Mouse (Mus musculus) forebrain, embryonic 11.5 days (tissue): ENCODE measurements around the gene Htt. TPM values are rescaled to one million over a fixed set of nuclear protein-coding genes. Genes with fewer than 3 reads are reported as not detected.

Experiments used
- ATAC-seq: fragments of 200-750 bp; cut with Nextera tagmentation; replicated peaks from 2 replicates; pipeline ENCODE4 v1.8.0; 2017; ENCODE audit warnings: moderate TSS enrichment; ENCODE audit not compliant: low FRiP score
- DNase-seq: peaks from one replicate; pipeline ENCODE4 v3.0.0-alpha.2; 2017; ENCODE audit warnings: low spot score
- H3K27ac ChIP-seq: fragments of 300-500 bp; sonication (generic); 2 replicates; pipeline ENCODE4 v1.5.1; 2014; ENCODE audit warnings: low read depth, low read length
- H3K27me3 ChIP-seq: fragments of 300-500 bp; sonication (generic); 2 replicates; pipeline ENCODE4 v1.6.1; 2014; ENCODE audit warnings: mild to moderate bottlenecking, low read length, mixed read lengths; ENCODE audit not compliant: control insufficient read depth, insufficient read depth
- H3K36me3 ChIP-seq: fragments of 300-500 bp; sonication (generic); 2 replicates; pipeline ENCODE4 v1.6.1; 2014; ENCODE audit warnings: mild to moderate bottlenecking, low read length, moderate library complexity, mixed read lengths; ENCODE audit not compliant: control insufficient read depth, insufficient read depth
- H3K4me1 ChIP-seq: fragments of 300-500 bp; sonication (generic); replicated peaks from 2 replicates; pipeline ENCODE4 v1.6.1; 2014; ENCODE audit warnings: low read length, mixed read lengths; ENCODE audit not compliant: control insufficient read depth, insufficient read depth
- H3K4me2 ChIP-seq: fragments of 300-500 bp; sonication (generic); 2 replicates; pipeline ENCODE4 v1.6.1; 2014; ENCODE audit warnings: low read depth, mild to moderate bottlenecking, low read length, moderate library complexity, mixed read lengths; ENCODE audit not compliant: severe bottlenecking
- H3K4me3 ChIP-seq: fragments of 300-500 bp; sonication (generic); 2 replicates; pipeline ENCODE4 v1.5.1; 2014; ENCODE audit warnings: low read depth, low read length
- H3K9ac ChIP-seq: fragments of 300-500 bp; sonication (generic); 2 replicates; pipeline ENCODE4 v1.6.1; 2014; ENCODE audit warnings: low read length
- H3K9me3 ChIP-seq: fragments of 300-500 bp; sonication (generic); 2 replicates; pipeline ENCODE4 v1.6.1; 2016; ENCODE audit warnings: low read length, mixed read lengths; ENCODE audit not compliant: control insufficient read depth
- WGBS: fragments of 180-500 bp; shearing (Covaris S2); extraction: QIAGEN DNeasy Blood & Tissue Kit; methylation state at CpG from one replicate; pipeline ENCODE4 v1.1.7; 2014; 5-methylcytosine and 5-hydroxymethylcytosine counted together
- polyA plus RNA-seq: library from polyadenylated mRNA; unstranded; fragments of >200 nt; fragmentation: Nextera tagmentation; extraction: Ambion mirVana; gene quantifications from 2 replicates; pipeline ENCODE4 v1.2.1, GENCODE M21; 2014

Gene Htt
- polyA plus RNA-seq, 1 experiment from 2014 or later: 22.4 TPM

DNA sequence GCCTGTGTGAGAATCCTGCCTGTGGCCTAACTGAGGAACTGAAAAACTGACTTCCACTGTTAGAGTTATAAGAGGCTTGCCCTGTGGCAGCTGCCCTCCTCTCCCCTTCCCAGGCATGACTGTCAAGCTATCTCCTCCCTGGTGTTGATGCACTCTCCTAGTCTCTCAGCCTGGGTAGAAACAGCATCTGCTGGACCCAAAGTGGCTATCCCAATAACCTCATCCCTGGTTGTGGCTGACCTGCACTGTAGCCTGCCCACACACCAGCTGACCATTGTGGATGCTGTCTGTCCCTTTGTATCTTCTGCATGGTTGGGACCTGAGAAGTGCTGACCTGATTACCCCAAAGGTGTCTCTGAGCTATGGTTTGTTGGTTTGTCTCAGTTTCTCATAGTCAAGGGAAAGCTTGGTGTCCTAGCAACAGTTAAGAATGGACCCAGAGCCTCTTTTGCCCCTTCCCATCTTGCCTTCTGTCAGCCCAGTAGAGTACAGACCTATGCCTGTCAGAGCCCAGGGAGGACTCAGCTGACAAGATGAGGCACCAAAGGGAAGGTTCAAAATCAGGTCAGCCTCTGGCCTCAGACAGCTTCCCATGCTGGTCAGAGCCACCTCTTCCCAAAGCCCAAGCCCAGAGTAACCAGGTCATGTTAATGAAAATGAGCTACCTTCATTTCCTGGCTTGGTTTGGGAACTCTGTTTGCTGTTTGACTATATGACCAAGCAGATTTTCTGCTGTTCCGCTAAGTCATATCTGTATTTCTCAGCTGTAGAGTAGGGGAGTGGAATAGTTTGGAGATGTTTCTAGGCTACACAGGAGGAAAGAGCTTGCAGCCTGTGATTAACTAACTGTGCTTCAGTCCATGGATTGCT is 148.3 kb downstream of the Htt start:
- H3K27ac ChIP-seq: no peak overlapping the region
- no peaks in the 10 kb centered on the region for H3K27me3 ChIP-seq
- H3K4me2 ChIP-seq: no peak overlapping the region
- H3K36me3 ChIP-seq: no peaks in the 10 kb centered on the region; the same call in 1 of the 2 replicates
- WGBS: 94% methylated on average over 1 of the region's 1 CpGs
- H3K9me3 ChIP-seq: no peaks in the 10 kb centered on the region
- ATAC-seq (no peak), DNase-seq (no peak)
- H3K9ac ChIP-seq: no peak overlapping the region
- H3K4me3 ChIP-seq: no peak overlapping the region
- 0 out of 2 replicates have a peak, but pooled peaks cover 3% of the 10 kb centered on the region for H3K4me1 ChIP-seq

DNA sequence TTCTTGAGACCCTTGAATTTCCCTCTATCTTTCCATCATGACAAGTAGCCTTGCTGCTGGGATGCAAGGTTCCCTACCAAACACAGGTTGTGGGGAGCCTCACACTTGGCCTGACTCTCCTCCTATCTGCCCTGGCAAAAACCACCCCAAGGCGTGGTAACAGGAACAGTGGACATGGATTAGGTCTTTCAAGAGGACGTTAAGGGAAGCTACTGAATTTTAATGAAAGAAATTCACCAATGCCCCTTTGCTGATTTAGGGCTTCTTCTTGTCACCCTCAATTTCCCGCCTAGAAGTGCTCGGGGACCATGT is 148.9 kb downstream of the Htt start:
- no peak overlapping the region for H3K9ac ChIP-seq
- H3K9me3 ChIP-seq: no peaks in the 10 kb centered on the region
- no peaks in the 10 kb centered on the region for H3K27me3 ChIP-seq
- ATAC-seq (no peak), DNase-seq (no peak)
- H3K4me1 ChIP-seq: 0 out of 2 replicates have a peak, but pooled peaks cover 3% of the 10 kb centered on the region
- H3K4me2 ChIP-seq: no peak overlapping the region
- no peak overlapping the region for H3K27ac ChIP-seq
- WGBS: 79% methylated on average over 4 of the region's 4 CpGs
- H3K4me3 ChIP-seq: no peak overlapping the region
- no peaks in the 10 kb centered on the region; the same call in 1 of the 2 replicates for H3K36me3 ChIP-seq

- no peaks in the 10 kb centered on the region for H3K36me3 ChIP-seq
- no peak overlapping the region for H3K9ac ChIP-seq
- H3K4me2 ChIP-seq: no peak overlapping the region
- WGBS: 16% methylated on average over 1 of the region's 1 CpGs
- H3K4me1 ChIP-seq: 0 out of 2 replicates have a peak, but pooled peaks cover 4% of the 10 kb centered on the region
- H3K27me3 ChIP-seq: no peaks in the 10 kb centered on the region
- H3K9me3 ChIP-seq: no peaks in the 10 kb centered on the region
- peak; percentile 39; the same call in 1 of the 2 replicates for ATAC-seq
- H3K27ac ChIP-seq: no peak overlapping the region
- no peak overlapping the region for H3K4me3 ChIP-seq
- peak; percentile 75 for DNase-seq
These were observed 154.3 kb downstream of the Htt start for GRCm38 (mm10) chr5:34915801-34916200.

GRCm38 (mm10) chr5:34917234-34917655 is 155.7 kb downstream of the Htt start:
- DNase-seq: no peak
- no peak for ATAC-seq

DNA sequence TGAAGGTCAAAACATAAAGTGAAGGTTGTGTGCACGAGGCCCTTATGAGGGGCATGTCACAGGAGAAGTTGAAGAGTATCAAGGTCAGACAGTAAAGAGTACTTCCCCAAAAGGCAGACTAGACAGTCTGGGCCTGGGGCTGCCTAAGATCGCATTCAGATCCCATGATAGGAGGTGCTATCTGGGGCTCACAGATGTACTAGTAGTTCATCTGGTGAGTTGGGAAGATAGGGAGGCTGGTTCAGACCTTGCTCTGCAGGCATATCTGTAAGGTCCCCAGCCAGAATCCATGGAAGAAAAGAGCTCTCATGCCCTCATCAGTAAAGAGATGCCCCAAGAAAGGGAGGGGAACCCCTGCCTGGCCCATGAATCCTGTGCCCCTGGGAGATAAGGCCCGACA is 157.2 kb downstream of the Htt start:
- Histone ChIP-seq H3K36me3 (no peaks in the 10 kb centered on the region), H3K4me3 (no peak overlapping the region), H3K27ac (no peak overlapping the region), H3K9me3 (no peaks in the 10 kb centered on the region), H3K4me1 (0 out of 2 replicates have a peak, but pooled peaks cover 4% of the 10 kb centered on the region), H3K27me3 (no peaks in the 10 kb centered on the region), H3K9ac (no peak overlapping the region), H3K4me2 (no peak overlapping the region)
- WGBS: 94% methylated on average over 3 of the region's 3 CpGs
- ATAC-seq (no peak), DNase-seq (no peak)

More at GRCm38 (mm10) chr5:34917234-34917655, 155.7 kb downstream of the Htt start:
- Histone ChIP-seq H3K27me3 (no peaks in the 10 kb centered on the region), H3K4me3 (no peak overlapping the region), H3K4me1 (0 out of 2 replicates have a peak, but pooled peaks cover 4% of the 10 kb centered on the region), H3K9me3 (no peaks in the 10 kb centered on the region), H3K36me3 (no peaks in the 10 kb centered on the region), H3K4me2 (no peak overlapping the region), H3K27ac (no peak overlapping the region), H3K9ac (no peak overlapping the region)
- WGBS: 67% methylated on average over 10 of the region's 10 CpGs

DNA sequence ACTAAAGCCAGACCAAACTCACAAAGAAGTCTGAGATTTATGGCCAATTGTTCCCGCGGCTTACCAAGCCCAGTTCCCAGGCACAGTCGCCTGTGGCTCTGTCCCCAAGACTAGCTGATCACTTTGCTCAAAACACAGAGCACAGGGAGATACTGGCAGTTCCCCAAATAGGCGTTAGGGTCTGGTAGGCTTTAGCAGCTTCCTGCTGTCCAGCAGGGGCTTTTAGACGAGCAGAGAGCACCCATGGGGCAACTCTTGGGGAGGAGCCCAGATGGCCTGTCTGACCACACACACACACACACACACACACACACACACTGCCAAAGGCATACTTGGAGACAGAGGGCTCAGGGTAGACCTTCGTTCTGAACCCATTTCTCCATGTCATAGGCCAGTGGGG is 161.0 kb downstream of the Htt start:
- DNase-seq (no peak), ATAC-seq (no peak)
- H3K4me1 ChIP-seq: 0 out of 2 replicates have a peak, but pooled peaks cover under 1% of the 10 kb centered on the region
- H3K36me3 ChIP-seq: no peaks in the 10 kb centered on the region
- no peak overlapping the region for H3K4me2 ChIP-seq
- no peaks in the 10 kb centered on the region for H3K27me3 ChIP-seq
- no peaks in the 10 kb centered on the region for H3K9me3 ChIP-seq
- no peak overlapping the region for H3K4me3 ChIP-seq
- H3K9ac ChIP-seq: no peak overlapping the region
- WGBS: 86% methylated on average over 6 of the region's 6 CpGs
- no peak overlapping the region for H3K27ac ChIP-seq

DNA sequence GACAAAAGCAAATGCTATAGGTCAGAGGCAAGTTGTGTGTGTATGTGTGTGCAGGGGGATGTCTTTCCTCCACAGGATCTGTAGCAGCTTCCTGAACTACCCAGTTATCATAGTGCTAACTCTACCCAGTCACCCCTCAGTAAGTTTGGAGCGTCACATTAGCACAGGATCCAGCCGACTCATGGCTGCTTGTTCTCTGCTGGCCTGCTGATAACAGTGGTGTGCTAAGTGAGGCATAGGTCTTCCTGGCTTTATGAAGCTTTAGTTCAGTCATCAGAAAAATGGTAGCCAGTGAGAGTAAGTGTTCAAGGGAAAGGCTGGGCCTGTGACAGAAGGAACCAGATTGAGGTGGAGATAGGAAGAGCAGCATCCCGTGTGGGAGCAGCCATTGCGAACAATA is 162.4 kb downstream of the Htt start:
- H3K9me3 ChIP-seq: no peaks in the 10 kb centered on the region
- no peak overlapping the region for H3K9ac ChIP-seq
- H3K36me3 ChIP-seq: no peaks in the 10 kb centered on the region
- no peak for ATAC-seq
- no peak for DNase-seq
- H3K27ac ChIP-seq: no peak overlapping the region
- WGBS: 88% methylated on average over 4 of the region's 4 CpGs
- no peaks in the 10 kb centered on the region for H3K4me1 ChIP-seq
- H3K4me2 ChIP-seq: no peak overlapping the region
- no peaks in the 10 kb centered on the region for H3K27me3 ChIP-seq
- H3K4me3 ChIP-seq: no peak overlapping the region

DNA sequence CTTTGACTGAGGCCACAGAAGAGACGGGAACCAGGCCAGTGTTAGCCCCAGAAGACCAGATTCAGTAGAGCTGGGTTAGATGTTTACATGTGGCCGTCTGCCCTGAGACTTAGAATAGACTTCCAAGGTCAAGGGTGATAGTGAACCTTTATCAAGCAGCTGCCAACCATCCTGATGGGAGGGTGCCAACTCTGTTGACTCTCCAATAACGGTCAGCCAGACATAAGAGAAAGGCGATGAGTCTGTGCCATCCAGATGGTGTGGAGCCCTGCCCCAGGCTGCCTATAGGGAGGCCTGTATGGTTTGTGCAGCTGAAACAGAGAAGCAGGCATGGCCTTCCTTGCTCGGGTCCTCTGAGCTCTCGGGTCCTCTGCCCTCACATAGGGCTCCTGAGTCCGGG is 163.0 kb downstream of the Htt start:
- Histone ChIP-seq H3K4me1 (no peaks in the 10 kb centered on the region), H3K9ac (no peak overlapping the region), H3K36me3 (no peaks in the 10 kb centered on the region), H3K4me3 (no peak overlapping the region), H3K27ac (no peak overlapping the region), H3K9me3 (no peaks in the 10 kb centered on the region), H3K4me2 (no peak overlapping the region), H3K27me3 (no peaks in the 10 kb centered on the region)
- no peak for DNase-seq
- ATAC-seq: no peak
- WGBS: 87% methylated on average over 7 of the region's 7 CpGs

GRCm38 (mm10) chr5:34927648-34928047 is 166.1 kb downstream of the Htt start:
- WGBS: 93% methylated on average over 4 of the region's 4 CpGs
- Histone ChIP-seq H3K27ac (no peak overlapping the region), H3K4me1 (no peaks in the 10 kb centered on the region), H3K9ac (no peak overlapping the region), H3K9me3 (no peaks in the 10 kb centered on the region), H3K27me3 (no peaks in the 10 kb centered on the region), H3K36me3 (no peaks in the 10 kb centered on the region), H3K4me2 (no peak overlapping the region), H3K4me3 (no peak overlapping the region)
- DNase-seq: no peak
- ATAC-seq: no peak
